Mouse (Mus musculus) frontal cortex, adult (tissue): ENCODE measurements at regions not wholly inside any gene's neighbourhood (a gene's known extent, or its start where the extent isn't known, plus 50 kb on each side); places are given as distances from the start of the nearest gene placed in this dataset.

Source experiments
- ATAC-seq: cut with Nextera tagmentation; 2 replicates; pipeline ENCODE4 v1.9.2; 2017; ENCODE audit warnings: mild to moderate bottlenecking, moderate library complexity, mixed read lengths; ENCODE audit not compliant: low TSS enrichment

- no peak for ATAC-seq
These were observed 79.3 kb upstream of the Zeb2 start for GRCm38 (mm10) chr2:45196511-45196910.

GRCm38 (mm10) chr2:45194335-45194734 is 77.1 kb upstream of the Zeb2 start:
- no peak for ATAC-seq

GRCm38 (mm10) chr2:45185621-45185999 is 68.4 kb upstream of the Zeb2 start:
- no peak for ATAC-seq

GRCm38 (mm10) chr2:45184704-45185620 is 67.8 kb upstream of the Zeb2 start:
- no peak; the same call in 1 of the 2 replicates for ATAC-seq

GRCm38 (mm10) chr2:45184149-45184548 is 67.0 kb upstream of the Zeb2 start:
- ATAC-seq = no peak

GRCm38 (mm10) chr2:45182876-45183275 is 65.7 kb upstream of the Zeb2 start:
- ATAC-seq = 0 out of 2 replicates have a peak, but pooled peaks have one; percentile 22

GRCm38 (mm10) chr2:45181552-45181951 is 64.4 kb upstream of the Zeb2 start:
- ATAC-seq = peak; percentile 95

- ATAC-seq = no peak
These were observed 61.8 kb upstream of the Zeb2 start for GRCm38 (mm10) chr2:45178849-45179453.

GRCm38 (mm10) chr2:45172382-45172781 is 55.2 kb upstream of the Zeb2 start:
- no peak for ATAC-seq

GRCm38 (mm10) chr2:45171520-45172173 is 54.5 kb upstream of the Zeb2 start:
- ATAC-seq = no peak

GRCm38 (mm10) chr2:45170272-45170671 is 53.1 kb upstream of the Zeb2 start:
- ATAC-seq = no peak

- ATAC-seq = no peak
These were observed 52.4 kb upstream of the Zeb2 start for GRCm38 (mm10) chr2:45169429-45170070.

- ATAC-seq = no peak
These were observed 51.4 kb upstream of the Zeb2 start for GRCm38 (mm10) chr2:45168606-45169005.
